Mouse (Mus musculus) thymus, adult 2 months (tissue): ENCODE results near the gene Tssk4. TPM values are rescaled to one million over a fixed set of nuclear protein-coding genes. Genes with fewer than 3 reads are reported as not detected.

Source experiments
- DNase-seq: peaks from one replicate; pipeline ENCODE4 v3.0.0; 2021
- H3K27ac ChIP-seq: fragments of 200-500 bp; 2 replicates; pipeline ENCODE4 v1.5.1; 2012; ENCODE audit warnings: low read length, control low read depth; ENCODE audit not compliant: control insufficient read depth, insufficient read depth
- H3K27me3 ChIP-seq: fragments of 200-500 bp; 2 replicates; pipeline ENCODE4 v1.6.1; 2012; ENCODE audit warnings: mild to moderate bottlenecking, low read length, moderate library complexity, mixed read lengths; ENCODE audit not compliant: control insufficient read depth, insufficient read depth
- H3K36me3 ChIP-seq: fragments of 200-500 bp; 2 replicates; pipeline ENCODE4 v1.6.1; 2012; ENCODE audit warnings: mild to moderate bottlenecking, low read length, moderate library complexity; ENCODE audit not compliant: control insufficient read depth, insufficient read depth
- H3K4me1 ChIP-seq: fragments of 200-500 bp; replicated peaks from 2 replicates; pipeline ENCODE4 v1.6.1; 2012; ENCODE audit warnings: low read length; ENCODE audit not compliant: control insufficient read depth, insufficient read depth
- H3K4me3 ChIP-seq: fragments of 200-500 bp; 2 replicates; pipeline ENCODE4 v1.5.1; 2012; ENCODE audit warnings: mild to moderate bottlenecking, low read length, control low read depth, moderate library complexity; ENCODE audit not compliant: control insufficient read depth, insufficient read depth
- CTCF ChIP-seq: fragments of 200-500 bp; IDR thresholded peaks from 2 replicates; pipeline ENCODE4 v1.5.1; 2012; ENCODE audit warnings: mild to moderate bottlenecking, control low read depth, low read length, moderate library complexity, borderline replicate concordance; ENCODE audit not compliant: control insufficient read depth, poor library complexity, insufficient read depth; ENCODE audit errors: extremely low read depth
- POLR2A ChIP-seq: fragments of 200-500 bp; IDR thresholded peaks from 2 replicates; pipeline ENCODE4 v1.6.1; 2012; ENCODE audit warnings: mild to moderate bottlenecking, low read length, control low read depth, moderate library complexity; ENCODE audit not compliant: control insufficient read depth, poor library complexity, insufficient read depth; ENCODE audit errors: extremely low read depth
- WGBS: fragments of 180-500 bp; shearing (Covaris S2); methylation state at CpG from one replicate; pipeline ENCODE4 v1.1.7; 2018; 5-methylcytosine and 5-hydroxymethylcytosine counted together
- polyA plus RNA-seq: library from polyadenylated mRNA; depleted of rRNA; stranded (reverse); fragments of >200 nt; gene quantifications from 2 replicates; pipeline ENCODE4 v1.2.3, GENCODE M21; 2012

Tssk4 gene
- polyA plus RNA-seq, 1 experiment: 2.6 TPM

- 24% methylated on average over 8 of the region's 8 CpGs for WGBS
- Histone ChIP-seq H3K27me3 (no peaks in the 10 kb centered on the region), H3K27ac (no peak overlapping the region), H3K36me3 (no peaks in the 10 kb centered on the region; the same call in 1 of the 2 replicates), H3K4me3 (peak overlapping the region; percentile 65), H3K4me1 (peaks cover 15% of the 10 kb centered on the region)
- no peak for DNase-seq
- no peak for TF ChIP-seq POLR2A
- no peak for TF ChIP-seq CTCF
Observed at GRCm38 (mm10) chr14:55642679-55643059, 7.3 kb upstream of the Tssk4 start.

- peaks cover 15% of the 10 kb centered on the region for H3K4me1 ChIP-seq
- peak; percentile 83 for DNase-seq
- TF ChIP-seq CTCF (peak; percentile 51; the same call in 1 of the 2 replicates), POLR2A (peak; percentile 56; the same call in 1 of the 2 replicates)
- H3K27me3 ChIP-seq: no peaks in the 10 kb centered on the region
- WGBS: under 1% methylated on average over 89 of the region's 89 CpGs
- peak within 1 kb of the TSS; percentile 31 for H3K27ac ChIP-seq
- H3K36me3 ChIP-seq: no peaks in the 10 kb centered on the region; the same call in 1 of the 2 replicates
- H3K4me3 ChIP-seq: peak within 1 kb of the TSS; percentile 65
Observed at GRCm38 (mm10) chr14:55643060-55643907, 6.7 kb upstream of the Tssk4 start, which contains the start of gene Tm9sf1. Gene Tm9sf1 (minus strand): TSS chr14:55643806.

DNA sequence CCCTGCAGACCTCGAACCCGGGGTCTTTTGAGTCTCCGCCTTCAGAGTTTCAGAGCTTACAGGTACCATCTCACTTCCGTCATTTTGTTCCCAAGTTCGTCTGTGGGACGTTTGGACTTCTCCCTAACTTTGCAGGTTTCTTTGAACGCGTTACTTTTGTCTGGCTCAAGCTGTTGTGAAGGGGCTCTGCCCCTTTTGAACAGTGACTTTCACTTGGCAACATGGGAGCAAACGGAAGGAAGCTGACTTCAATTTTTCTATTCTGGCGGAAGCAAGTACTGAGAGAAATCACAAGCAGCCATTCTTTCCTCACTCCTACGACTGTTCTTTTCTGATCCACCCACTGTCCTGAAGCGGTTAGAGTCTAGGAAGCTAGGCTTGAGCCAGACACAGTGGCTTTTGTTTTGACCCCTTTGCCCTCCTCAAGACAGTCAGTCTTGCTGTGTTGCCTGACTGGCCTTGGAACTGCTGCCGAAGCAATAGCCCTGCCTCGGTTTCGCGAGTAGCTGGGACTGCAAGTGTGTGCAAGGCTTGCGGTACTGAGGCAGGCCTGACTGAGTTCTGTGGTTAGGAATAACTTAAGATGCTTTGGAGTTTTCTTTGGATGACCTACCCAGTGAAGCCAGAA is 5.6 kb upstream of the Tssk4 start:
- Histone ChIP-seq H3K27me3 (no peaks in the 10 kb centered on the region), H3K4me1 (peaks cover 15% of the 10 kb centered on the region), H3K27ac (peak overlapping the region; percentile 31), H3K36me3 (no peaks in the 10 kb centered on the region; the same call in 1 of the 2 replicates), H3K4me3 (peak overlapping the region; percentile 65)
- DNase-seq: peak; percentile 35
- TF ChIP-seq POLR2A: no peak
- TF ChIP-seq CTCF: no peak
- WGBS: 5% methylated on average over 17 of the region's 17 CpGs

- no peak overlapping the region for H3K4me3 ChIP-seq
- WGBS: 65% methylated on average over 7 of the region's 7 CpGs
- no peak overlapping the region for H3K27ac ChIP-seq
- TF ChIP-seq POLR2A (no peak), CTCF (no peak)
- H3K36me3 ChIP-seq: no peaks in the 10 kb centered on the region
- DNase-seq: peak; percentile 37
- peaks cover 11% of the 10 kb centered on the region for H3K4me1 ChIP-seq
- no peaks in the 10 kb centered on the region for H3K27me3 ChIP-seq
Observed at GRCm38 (mm10) chr14:55651528-55651927, 1.5 kb downstream of the Tssk4 start.

- H3K27ac ChIP-seq: no peak overlapping the region
- H3K27me3 ChIP-seq: no peaks in the 10 kb centered on the region
- peaks cover 9% of the 10 kb centered on the region for H3K4me1 ChIP-seq
- H3K36me3 ChIP-seq: peaks cover 9% of the 10 kb centered on the region; the same call in 1 of the 2 replicates
- H3K4me3 ChIP-seq: no peak overlapping the region
- 97% methylated on average over 3 of the region's 3 CpGs for WGBS
- no peak for DNase-seq
- no peak for TF ChIP-seq CTCF
- TF ChIP-seq POLR2A: no peak
Observed at GRCm38 (mm10) chr14:55656935-55657334, 7.0 kb downstream of the Tssk4 start.

DNA sequence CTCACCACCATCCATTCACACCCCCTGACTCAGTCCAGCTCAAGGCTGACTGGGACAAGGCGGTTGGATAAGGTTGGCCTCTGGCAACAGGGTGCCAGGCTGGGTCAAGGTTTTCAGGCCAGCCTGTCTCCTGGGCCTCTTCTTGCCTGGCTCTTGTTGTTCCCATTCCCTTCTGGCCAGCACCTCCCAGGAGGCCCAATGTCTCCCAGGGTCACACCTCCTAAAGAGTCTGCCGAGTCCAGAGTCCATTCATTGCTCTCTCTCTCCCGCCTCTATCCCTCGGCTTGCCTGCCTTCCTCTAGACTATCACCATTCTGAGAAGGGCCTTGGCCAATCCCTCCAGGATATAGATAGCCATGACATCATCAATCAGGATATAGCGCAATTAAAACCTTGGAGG is 8.0 kb downstream of the Tssk4 start:
- H3K27ac ChIP-seq: no peak overlapping the region

More for the DNA sequence above, 8.0 kb downstream of the Tssk4 start:
- no peak for DNase-seq
- Histone ChIP-seq H3K4me3 (no peak overlapping the region), H3K4me1 (peaks cover 6% of the 10 kb centered on the region; the same call in 1 of the 2 replicates), H3K36me3 (peaks cover 15% of the 10 kb centered on the region), H3K27me3 (no peaks in the 10 kb centered on the region)
- no peak for TF ChIP-seq CTCF
- TF ChIP-seq POLR2A: no peak
- WGBS: 93% methylated on average over 5 of the region's 5 CpGs
